Mouse (Mus musculus): Measurements from ENCODE around the gene Nos3. TPM values are rescaled to one million over a fixed set of nuclear protein-coding genes. Genes with fewer than 3 reads are reported as not detected.

The Nos3 gene
- polyA plus RNA-seq, 1 experiment from 2014 or later, result 27.3 TPM

- 50% methylated on average over 7 of the region's 7 CpGs for WGBS
- ATAC-seq (replicated peaks; ENCODE audit: extremely low read depth, insufficient read depth, low FRiP score), result no peak
- H3K9me3 ChIP-seq (replicated peaks; ENCODE audit: control insufficient read depth, low read length), result no peaks in the 10 kb centered on the region
- no peaks in the 10 kb centered on the region for H3K36me3 ChIP-seq (ENCODE audit: control insufficient read depth, insufficient read depth)
- 0 out of 2 replicates have a peak overlapping the region, but pooled peaks have one; percentile 9 for H3K27ac ChIP-seq (ENCODE audit: low read length)
- no peak overlapping the region for H3K4me2 ChIP-seq (ENCODE audit: low read depth, low read length)
- no peaks in the 10 kb centered on the region for H3K27me3 ChIP-seq (ENCODE audit: control insufficient read depth, insufficient read depth, low read length)
- no peak overlapping the region for H3K9ac ChIP-seq (ENCODE audit: low read length)
- peaks cover 10% of the 10 kb centered on the region for H3K4me1 ChIP-seq (ENCODE audit: control insufficient read depth, insufficient read depth, low read length)
- no peak overlapping the region for H3K4me3 ChIP-seq (ENCODE audit: low read length)
Measured at GRCm38 (mm10) chr5:24374666-24375328, 10.2 kb downstream of the Nos3 start.

- Histone ChIP-seq H3K4me1 (ENCODE audit: control insufficient read depth, insufficient read depth, low read length) (peaks cover 16% of the 10 kb centered on the region), H3K4me2 (ENCODE audit: low read depth, low read length) (no peak overlapping the region), H3K9ac (ENCODE audit: low read length) (no peak overlapping the region), H3K27ac (ENCODE audit: low read length) (no peak overlapping the region), H3K4me3 (ENCODE audit: low read length) (no peak overlapping the region), H3K27me3 (ENCODE audit: control insufficient read depth, insufficient read depth, low read length) (no peaks in the 10 kb centered on the region), H3K9me3 (replicated peaks; ENCODE audit: control insufficient read depth, low read length) (no peaks in the 10 kb centered on the region), H3K36me3 (ENCODE audit: control insufficient read depth, insufficient read depth) (no peaks in the 10 kb centered on the region)
- WGBS, result 78% methylated on average over 2 of the region's 2 CpGs
- no peak for ATAC-seq (replicated peaks; ENCODE audit: extremely low read depth, insufficient read depth, low FRiP score)
Measured at GRCm38 (mm10) chr5:24378700-24379099, 14.1 kb downstream of the Nos3 start.

- H3K36me3 ChIP-seq (ENCODE audit: control insufficient read depth, insufficient read depth), result no peaks in the 10 kb centered on the region
- H3K4me2 ChIP-seq (ENCODE audit: low read depth, low read length), result no peak overlapping the region
- peaks cover 17% of the 10 kb centered on the region for H3K4me1 ChIP-seq (ENCODE audit: control insufficient read depth, insufficient read depth, low read length)
- no peak overlapping the region for H3K4me3 ChIP-seq (ENCODE audit: low read length)
- no peak for ATAC-seq (replicated peaks; ENCODE audit: extremely low read depth, insufficient read depth, low FRiP score)
- no peaks in the 10 kb centered on the region for H3K9me3 ChIP-seq (replicated peaks; ENCODE audit: control insufficient read depth, low read length)
- WGBS, result 40% methylated on average over 4 of the region's 4 CpGs
- H3K27ac ChIP-seq (ENCODE audit: low read length), result no peak overlapping the region
- H3K9ac ChIP-seq (ENCODE audit: low read length), result no peak overlapping the region
- no peaks in the 10 kb centered on the region for H3K27me3 ChIP-seq (ENCODE audit: control insufficient read depth, insufficient read depth, low read length)
Measured at GRCm38 (mm10) chr5:24379501-24379900, 14.9 kb downstream of the Nos3 start.

GRCm38 (mm10) chr5:24380499-24380898, 15.9 kb downstream of the Nos3 start:
- ATAC-seq (replicated peaks; ENCODE audit: extremely low read depth, insufficient read depth, low FRiP score), result no peak
- Histone ChIP-seq H3K9me3 (replicated peaks; ENCODE audit: control insufficient read depth, low read length) (no peaks in the 10 kb centered on the region), H3K9ac (ENCODE audit: low read length) (no peak overlapping the region), H3K4me1 (ENCODE audit: control insufficient read depth, insufficient read depth, low read length) (peaks cover 13% of the 10 kb centered on the region), H3K27me3 (ENCODE audit: control insufficient read depth, insufficient read depth, low read length) (no peaks in the 10 kb centered on the region; the same call in 1 of the 2 replicates), H3K36me3 (ENCODE audit: control insufficient read depth, insufficient read depth) (no peaks in the 10 kb centered on the region), H3K27ac (ENCODE audit: low read length) (no peak overlapping the region), H3K4me2 (ENCODE audit: low read depth, low read length) (no peak overlapping the region), H3K4me3 (ENCODE audit: low read length) (no peak overlapping the region)
- 84% methylated on average over 4 of the region's 4 CpGs for WGBS

GRCm38 (mm10) chr5:24381486-24381885, 16.9 kb downstream of the Nos3 start:
- H3K4me2 ChIP-seq (ENCODE audit: low read depth, low read length), result no peak overlapping the region
- peaks cover 13% of the 10 kb centered on the region for H3K4me1 ChIP-seq (ENCODE audit: control insufficient read depth, insufficient read depth, low read length)
- H3K9me3 ChIP-seq (replicated peaks; ENCODE audit: control insufficient read depth, low read length), result no peaks in the 10 kb centered on the region
- H3K9ac ChIP-seq (ENCODE audit: low read length), result no peak overlapping the region
- ATAC-seq (replicated peaks; ENCODE audit: extremely low read depth, insufficient read depth, low FRiP score), result no peak
- H3K4me3 ChIP-seq (ENCODE audit: low read length), result no peak overlapping the region
- no peak overlapping the region for H3K27ac ChIP-seq (ENCODE audit: low read length)
- H3K36me3 ChIP-seq (ENCODE audit: control insufficient read depth, insufficient read depth), result no peaks in the 10 kb centered on the region
- peaks cover 3% of the 10 kb centered on the region; the same call in 1 of the 2 replicates for H3K27me3 ChIP-seq (ENCODE audit: control insufficient read depth, insufficient read depth, low read length)
- WGBS, result 67% methylated on average over 6 of the region's 6 CpGs

- WGBS, result 42% methylated on average over 2 of the region's 2 CpGs
- no peaks in the 10 kb centered on the region for H3K36me3 ChIP-seq (ENCODE audit: control insufficient read depth, insufficient read depth)
- H3K4me1 ChIP-seq (ENCODE audit: control insufficient read depth, insufficient read depth, low read length), result peaks cover 18% of the 10 kb centered on the region
- ATAC-seq (replicated peaks; ENCODE audit: extremely low read depth, insufficient read depth, low FRiP score), result no peak
- no peak overlapping the region for H3K4me2 ChIP-seq (ENCODE audit: low read depth, low read length)
- no peak overlapping the region for H3K27ac ChIP-seq (ENCODE audit: low read length)
- H3K9me3 ChIP-seq (replicated peaks; ENCODE audit: control insufficient read depth, low read length), result no peaks in the 10 kb centered on the region
- H3K27me3 ChIP-seq (ENCODE audit: control insufficient read depth, insufficient read depth, low read length), result peaks cover 3% of the 10 kb centered on the region; the same call in 1 of the 2 replicates
- H3K9ac ChIP-seq (ENCODE audit: low read length), result no peak overlapping the region
- H3K4me3 ChIP-seq (ENCODE audit: low read length), result no peak overlapping the region
Measured at GRCm38 (mm10) chr5:24381988-24382387, 17.4 kb downstream of the Nos3 start.

- Histone ChIP-seq H3K4me3 (ENCODE audit: low read length) (peak overlapping the region; percentile 49), H3K27ac (ENCODE audit: low read length) (peak overlapping the region; percentile 52), H3K9me3 (replicated peaks; ENCODE audit: control insufficient read depth, low read length) (no peaks in the 10 kb centered on the region), H3K9ac (ENCODE audit: low read length) (peak overlapping the region; percentile 75), H3K27me3 (ENCODE audit: control insufficient read depth, insufficient read depth, low read length) (peaks cover 3% of the 10 kb centered on the region; the same call in 1 of the 2 replicates), H3K4me2 (ENCODE audit: low read depth, low read length) (peak overlapping the region; percentile 75), H3K36me3 (ENCODE audit: control insufficient read depth, insufficient read depth) (no peaks in the 10 kb centered on the region), H3K4me1 (ENCODE audit: control insufficient read depth, insufficient read depth, low read length) (peaks cover 26% of the 10 kb centered on the region)
- WGBS, result 2% methylated on average over 34 of the region's 34 CpGs
- peak; percentile 78 for ATAC-seq (replicated peaks; ENCODE audit: extremely low read depth, insufficient read depth, low FRiP score)
Measured at GRCm38 (mm10) chr5:24383026-24383859, 18.6 kb downstream of the Nos3 start.

- peak; percentile 14 for ATAC-seq (replicated peaks; ENCODE audit: extremely low read depth, insufficient read depth, low FRiP score)
- Histone ChIP-seq H3K27me3 (ENCODE audit: control insufficient read depth, insufficient read depth, low read length) (peaks cover 3% of the 10 kb centered on the region; the same call in 1 of the 2 replicates), H3K27ac (ENCODE audit: low read length) (peak overlapping the region; percentile 69), H3K4me2 (ENCODE audit: low read depth, low read length) (no peak overlapping the region), H3K9ac (ENCODE audit: low read length) (no peak overlapping the region), H3K4me3 (ENCODE audit: low read length) (no peak overlapping the region), H3K9me3 (replicated peaks; ENCODE audit: control insufficient read depth, low read length) (no peaks in the 10 kb centered on the region), H3K36me3 (ENCODE audit: control insufficient read depth, insufficient read depth) (no peaks in the 10 kb centered on the region), H3K4me1 (ENCODE audit: control insufficient read depth, insufficient read depth, low read length) (peaks cover 34% of the 10 kb centered on the region)
- 52% methylated on average over 6 of the region's 6 CpGs for WGBS
Measured at GRCm38 (mm10) chr5:24384407-24384806, 19.8 kb downstream of the Nos3 start.

GRCm38 (mm10) chr5:24385374-24385773, 20.8 kb downstream of the Nos3 start:
- 81% methylated on average over 5 of the region's 5 CpGs for WGBS
- ATAC-seq (replicated peaks; ENCODE audit: extremely low read depth, insufficient read depth, low FRiP score), result no peak

More at GRCm38 (mm10) chr5:24385374-24385773, 20.8 kb downstream of the Nos3 start:
- Histone ChIP-seq H3K27ac (ENCODE audit: low read length) (peak overlapping the region; percentile 30; the same call in 1 of the 2 replicates), H3K4me2 (ENCODE audit: low read depth, low read length) (no peak overlapping the region), H3K9ac (ENCODE audit: low read length) (no peak overlapping the region), H3K36me3 (ENCODE audit: control insufficient read depth, insufficient read depth) (no peaks in the 10 kb centered on the region), H3K4me3 (ENCODE audit: low read length) (no peak overlapping the region), H3K9me3 (replicated peaks; ENCODE audit: control insufficient read depth, low read length) (no peaks in the 10 kb centered on the region), H3K27me3 (ENCODE audit: control insufficient read depth, insufficient read depth, low read length) (peaks cover 3% of the 10 kb centered on the region; the same call in 1 of the 2 replicates), H3K4me1 (ENCODE audit: control insufficient read depth, insufficient read depth, low read length) (peaks cover 38% of the 10 kb centered on the region)
